Mouse (Mus musculus): ENCODE measurements around the gene Ing2.

- no peak for TF ChIP-seq POLR2A (IDR thresholded peaks at IDR 0.05; ENCODE audit: control insufficient read depth, low read depth, low read length)
- no peak for TF ChIP-seq CTCF (IDR thresholded peaks at IDR 0.05; ENCODE audit: control insufficient read depth, insufficient read depth, insufficient replicate concordance, low read depth, low read length)
Observed at GRCm38 (mm10) chr8:47695431-47696105, 20.2 kb upstream of the Ing2 start.
